Mouse (Mus musculus) hematopoietic stem cell, adult 5-6 weeks (primary cell): ENCODE measurements around the gene Dhtkd1. TPM values are rescaled to one million over a fixed set of nuclear protein-coding genes. Genes with fewer than 3 reads are reported as not detected.
"Not testable (repeated sequence)": the region's sequence is repeated elsewhere in the genome, so short reads cannot be mapped to it uniquely, and the experiment has no call there.

Source experiments
- ATAC-seq, 2 experiments: fragments of 125-278 bp in 1 of 2; replicated peaks in 1 of 2; 2 replicates each; pipeline ENCODE4 v1.8.0; 2016 to 2017; ENCODE audit warnings: inconsistent platforms in 2 of 2, mild to moderate bottlenecking in 2 of 2, moderate number of reproducible peaks in 2 of 2, low read depth in 1 of 2, moderate TSS enrichment in 1 of 2; ENCODE audit not compliant: low FRiP score in 2 of 2, poor library complexity in 2 of 2, severe bottlenecking in 2 of 2, insufficient read depth in 1 of 2, low TSS enrichment in 1 of 2
- total RNA-seq: library from RNA; stranded (forward); fragments of 172-1452, 232-1000 nt; gene quantifications from 2 replicates; pipeline ENCODE4 v1.2.3, GENCODE M21; 2017

Gene Dhtkd1
- 0.69 and 0.89 TPM in 2 replicates for total RNA-seq

DNA sequence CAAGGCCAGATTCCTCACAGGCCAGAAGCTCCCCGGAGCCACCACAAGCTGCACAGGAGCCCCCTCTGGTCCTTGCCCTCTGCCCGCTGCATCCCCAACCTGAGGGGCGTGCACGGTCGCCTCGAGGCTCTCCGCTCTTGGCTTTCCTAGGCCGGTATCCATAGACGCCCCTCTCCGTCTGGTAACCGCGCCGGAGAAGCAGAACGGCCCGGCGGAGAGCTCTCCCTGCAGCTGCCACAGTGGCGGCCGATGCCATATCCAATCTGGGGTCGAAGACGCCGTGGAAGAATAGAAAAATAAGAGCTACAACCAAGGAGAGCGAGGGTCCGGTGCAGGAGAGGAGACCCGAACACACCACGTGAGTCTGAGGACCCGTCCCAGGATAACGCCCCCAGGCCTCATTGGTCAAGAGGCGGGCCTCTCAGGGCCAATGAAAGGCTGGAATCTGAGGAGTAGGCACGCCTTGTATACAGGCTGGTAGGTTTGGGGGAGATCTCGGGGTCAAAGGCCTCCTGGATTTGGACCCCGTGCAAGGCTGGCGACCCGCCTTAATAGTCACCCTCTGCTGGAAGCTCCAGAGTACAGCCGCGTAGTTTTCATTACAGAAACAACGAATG is at the start of gene Dhtkd1:
Dhtkd1 (minus strand) TSS at position 377 of the 617 bp plus-strand sequence.
- peak; percentile 86 to 89 for ATAC-seq

DNA sequence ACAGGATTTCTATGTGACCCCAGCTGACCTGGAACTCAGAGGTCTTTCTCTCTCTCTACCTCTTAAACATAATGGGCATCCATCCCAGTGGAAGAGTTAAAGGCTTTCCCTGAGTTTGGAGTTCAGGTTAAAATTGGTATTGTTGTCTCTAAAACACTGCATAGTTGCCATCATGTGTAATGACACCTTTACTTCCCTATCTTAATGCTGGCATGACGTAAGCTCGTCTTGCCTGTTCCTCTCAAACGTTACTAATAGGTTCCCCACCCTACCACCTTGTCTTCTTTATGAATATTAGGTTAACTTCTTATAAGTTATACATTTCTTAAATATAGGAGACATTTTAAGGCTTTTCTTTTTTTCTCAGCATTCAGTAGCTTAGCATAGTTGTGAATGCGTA is 34.9 kb upstream of the Dhtkd1 start:
- no peak for ATAC-seq

DNA sequence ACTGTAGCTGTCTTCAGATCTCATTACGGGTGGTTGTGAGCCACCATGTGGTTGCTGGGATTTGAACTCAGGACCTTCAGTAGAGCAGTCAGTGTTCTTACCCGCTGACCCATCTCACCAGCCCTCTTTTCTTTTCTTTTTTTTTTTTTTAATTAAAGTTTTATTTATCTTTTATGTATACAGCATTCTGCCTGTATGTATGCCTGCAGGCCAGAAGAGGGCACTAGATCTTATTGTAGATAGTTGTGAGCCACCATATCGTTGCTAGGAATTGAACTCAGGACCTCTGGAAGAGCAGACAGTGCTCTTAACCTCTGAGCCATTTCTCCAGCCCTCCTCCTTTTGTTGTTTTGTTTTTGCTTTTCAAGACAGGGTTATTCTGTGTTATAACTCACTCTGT is 28.0 kb upstream of the Dhtkd1 start:
- not testable (repeated sequence) for ATAC-seq

DNA sequence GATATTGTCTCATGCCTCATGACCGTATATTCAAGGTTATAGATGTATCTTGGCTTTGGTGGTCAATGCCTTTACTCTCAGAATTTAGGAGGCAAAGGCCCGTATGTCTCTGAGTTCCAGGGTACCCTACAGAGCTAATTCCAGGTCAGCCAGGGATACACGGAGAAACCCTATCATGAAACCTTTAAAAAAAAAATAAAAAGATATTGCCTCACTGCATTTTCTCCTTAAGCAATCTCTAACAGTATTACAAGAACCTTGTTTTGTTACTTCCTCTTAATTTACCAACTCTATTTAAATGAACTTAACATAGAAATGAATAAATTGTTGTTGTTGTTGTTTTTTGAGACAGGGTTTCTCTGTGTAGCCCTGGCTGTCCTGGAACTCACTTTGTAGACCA is 23.4 kb upstream of the Dhtkd1 start:
- ATAC-seq, result no peak; a peak in 1 of 4 replicates

DNA sequence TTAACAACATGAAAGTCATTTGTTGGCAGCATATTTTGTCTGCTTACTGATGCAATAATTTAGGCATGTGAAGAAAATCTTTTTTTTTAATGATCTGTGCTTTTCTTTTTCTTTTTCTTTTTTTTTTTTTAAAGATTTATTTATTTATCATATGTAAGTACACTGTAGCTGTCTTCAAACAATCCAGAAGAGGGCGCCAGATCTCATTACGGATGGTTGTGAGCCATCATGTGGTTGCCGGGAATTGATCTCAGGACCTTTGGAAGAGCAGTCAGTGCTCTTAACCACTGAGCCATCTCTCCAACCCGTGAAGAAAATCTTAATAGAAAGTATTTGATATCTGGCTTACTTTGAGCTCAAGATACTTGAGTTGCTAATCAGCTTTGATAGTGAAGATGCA is 21.1 kb upstream of the Dhtkd1 start:
- not testable (repeated sequence) for ATAC-seq

DNA sequence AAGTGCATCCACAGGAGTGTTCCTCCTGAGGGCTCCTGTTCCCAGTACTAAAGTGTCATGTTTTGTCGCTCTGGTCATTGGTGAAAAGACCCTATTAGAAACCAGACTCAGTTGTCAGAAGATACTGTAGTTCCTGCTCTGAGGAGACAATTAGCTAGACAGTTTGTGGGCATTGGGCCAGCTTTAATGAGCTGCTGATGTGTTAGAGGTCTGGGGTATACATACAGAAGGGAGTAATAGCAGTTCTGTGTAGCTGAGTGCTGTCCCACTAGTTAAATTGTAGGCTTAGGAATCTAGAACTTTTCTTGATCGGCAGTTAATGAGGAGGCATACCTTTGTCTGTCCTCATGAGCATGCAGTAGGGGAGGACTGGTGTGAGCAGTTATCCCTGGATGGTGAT is 19.7 kb upstream of the Dhtkd1 start:
- no peak for ATAC-seq

DNA sequence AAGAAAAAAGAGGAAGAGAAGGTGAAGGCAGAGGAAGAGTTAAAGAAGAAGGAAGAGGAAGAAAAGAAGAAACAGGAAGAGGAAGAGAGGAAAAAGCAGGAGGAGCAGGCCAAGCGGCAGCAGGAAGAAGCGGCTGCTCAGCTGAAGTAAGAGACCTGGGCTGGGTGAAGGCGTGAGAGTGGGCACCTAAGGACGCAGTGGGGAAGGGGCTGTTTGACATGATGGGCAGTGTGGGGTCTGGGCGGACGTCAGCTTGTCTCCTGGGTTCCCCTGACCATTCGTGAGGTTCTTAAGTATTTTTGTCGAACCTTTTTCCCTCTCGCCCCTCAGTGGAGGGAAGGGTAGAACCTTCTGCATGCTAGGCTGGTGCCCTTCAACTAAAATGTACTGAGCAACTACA is 15.1 kb upstream of the Dhtkd1 start:
- no peak for ATAC-seq

DNA sequence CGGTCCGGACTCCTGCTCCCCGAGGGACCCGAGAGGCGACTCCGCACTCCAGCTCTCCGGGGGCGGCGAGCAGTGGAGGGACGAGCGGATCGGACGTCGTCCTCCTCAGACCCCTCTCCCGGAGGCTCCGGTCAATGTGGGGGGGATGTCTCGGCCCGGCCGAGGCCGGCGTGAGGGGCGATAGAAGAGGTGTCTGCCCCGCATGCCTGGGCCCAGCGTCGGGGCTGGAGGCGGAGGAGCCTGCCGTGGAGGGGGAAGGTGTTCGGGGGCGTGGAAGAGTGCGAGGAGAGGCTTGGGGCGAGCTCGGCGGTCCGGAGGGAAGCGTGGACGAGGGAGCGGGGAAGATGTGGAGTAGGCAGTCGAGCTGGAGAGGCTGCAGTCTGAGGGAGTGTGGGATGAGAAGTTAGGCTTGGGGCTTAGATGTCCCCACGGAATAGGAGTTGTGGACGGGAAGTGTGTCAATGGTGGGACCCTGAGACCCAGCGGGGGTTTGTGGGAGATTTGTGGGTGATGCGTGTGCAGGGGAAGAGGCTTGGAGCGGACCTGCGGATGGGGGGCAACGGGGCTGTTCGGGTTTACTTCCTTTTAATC is 9.1 kb upstream of the Dhtkd1 start:
- ATAC-seq, result peak; percentile 46 to 68; a peak in 3 of 4 replicates

DNA sequence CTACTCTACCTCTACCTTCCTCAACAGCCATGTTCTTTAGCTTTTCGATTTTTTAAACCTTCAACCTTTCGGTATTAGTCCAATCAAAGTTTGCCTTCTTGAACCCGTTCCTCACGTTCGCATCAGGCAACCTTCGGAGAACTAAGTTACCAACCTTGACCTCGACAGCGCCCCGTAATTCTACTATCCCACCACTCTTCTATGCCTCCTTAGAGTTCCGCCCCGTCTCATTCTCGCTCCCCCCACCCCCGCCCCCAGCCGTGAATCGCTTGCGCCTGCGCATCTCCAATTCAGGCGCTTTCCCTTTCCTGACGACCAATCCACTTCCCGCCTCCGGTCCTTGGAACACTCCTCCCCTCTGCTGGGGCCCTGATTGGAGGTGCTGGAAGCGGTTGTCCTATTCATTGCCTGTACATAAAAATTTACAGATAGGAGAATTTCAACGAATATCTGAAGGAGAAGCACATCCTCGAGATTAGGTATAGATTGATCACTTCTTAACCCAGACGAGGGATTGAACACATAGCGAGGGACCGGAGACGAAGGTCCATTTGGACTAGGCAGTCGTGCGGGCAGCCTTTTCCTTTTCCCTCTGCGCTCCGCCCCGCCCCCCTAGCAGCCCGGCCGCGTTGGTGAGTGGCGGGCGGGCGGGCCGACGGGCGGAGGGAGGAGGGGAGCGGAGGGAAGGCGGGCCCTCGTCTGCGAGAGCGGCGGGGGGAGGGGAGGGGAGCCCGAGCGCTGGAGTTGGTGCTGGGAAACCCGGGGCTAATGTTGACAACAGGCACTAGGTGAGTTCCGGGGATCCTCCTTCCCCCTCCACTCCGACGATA is 8.4 kb upstream of the Dhtkd1 start, which contains the start of gene Upf2:
Upf2 (plus strand) TSS at position 704 of the 830 bp plus-strand sequence.
- peak; percentile 91 to 94 for ATAC-seq

DNA sequence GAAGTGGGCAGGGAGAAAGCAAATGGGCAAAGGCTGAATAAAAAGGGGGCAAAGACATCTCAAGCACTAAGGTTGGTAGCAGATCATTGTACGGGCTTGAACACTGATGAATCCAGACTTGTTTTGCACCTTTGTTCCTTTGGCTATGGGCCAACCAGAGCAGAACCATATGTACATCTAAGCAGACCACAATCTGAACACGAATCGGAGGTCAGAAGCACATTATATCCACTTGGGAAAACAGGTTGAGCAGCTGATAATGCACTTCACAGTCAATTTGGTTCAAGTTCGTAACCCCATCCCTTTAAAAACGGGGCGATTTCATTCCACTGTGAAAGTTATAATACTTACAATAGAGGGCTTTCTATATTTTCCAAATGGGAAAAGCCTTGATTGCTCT is 7.7 kb upstream of the Dhtkd1 start:
- ATAC-seq, result no peak

DNA sequence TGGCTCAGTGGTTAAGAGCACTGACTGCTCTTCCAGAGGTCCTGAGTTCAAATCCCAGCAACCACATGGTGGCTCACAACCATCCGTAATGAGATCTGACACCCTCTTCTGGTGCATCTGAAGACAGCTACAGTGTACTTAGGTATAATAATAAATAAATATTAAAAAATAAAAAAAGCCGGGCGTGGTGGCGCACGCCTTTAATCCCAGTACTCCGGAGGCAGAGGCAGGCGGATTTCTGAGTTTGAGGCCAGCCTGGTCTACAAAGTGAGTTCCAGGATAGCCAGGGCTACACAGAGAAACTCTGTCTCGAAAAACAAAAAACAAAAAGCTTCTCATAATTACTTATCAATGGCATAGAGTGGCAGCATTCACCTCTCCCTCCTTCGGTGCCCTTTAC is 7.2 kb upstream of the Dhtkd1 start:
- ATAC-seq, result not testable (repeated sequence)

DNA sequence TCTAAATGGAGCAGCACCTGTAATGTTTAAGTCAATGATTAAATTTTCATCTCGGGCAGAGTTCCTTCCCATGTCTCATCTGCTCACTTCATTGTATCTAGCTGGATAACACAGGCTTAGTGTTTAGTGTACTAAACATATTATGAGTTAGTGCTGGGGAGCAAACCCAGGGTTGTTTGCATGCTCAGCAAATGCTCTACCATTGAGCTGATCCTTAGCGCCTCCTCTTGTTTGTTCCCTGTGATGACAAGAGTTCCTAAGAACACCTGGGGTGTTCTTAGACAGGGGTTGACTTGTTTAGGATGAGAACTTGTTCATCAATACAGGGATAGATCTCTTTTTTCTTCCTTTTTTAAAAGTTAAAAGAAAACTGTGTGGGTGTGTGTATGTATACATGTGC is 6.4 kb upstream of the Dhtkd1 start:
- no peak for ATAC-seq

DNA sequence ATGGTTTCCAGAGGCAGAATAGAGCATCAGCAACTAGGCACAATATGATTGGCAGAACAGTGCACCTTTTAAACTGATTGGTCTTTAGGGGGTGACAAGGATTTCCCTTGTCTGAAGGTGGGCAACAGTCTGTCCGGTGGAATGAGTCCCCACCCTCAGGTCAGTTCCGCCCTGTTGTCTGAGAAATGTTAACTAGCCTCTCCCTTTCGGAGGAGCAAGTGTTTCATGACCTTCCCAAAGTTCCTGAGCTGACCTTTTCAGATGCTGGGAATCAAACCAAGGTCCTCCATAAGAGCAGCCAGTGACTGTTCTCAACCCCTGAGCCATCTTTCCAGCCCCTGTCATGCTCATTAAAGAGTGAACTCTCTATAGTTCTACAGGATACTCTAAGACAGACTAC is 4.3 kb upstream of the Dhtkd1 start:
- no peak for ATAC-seq

DNA sequence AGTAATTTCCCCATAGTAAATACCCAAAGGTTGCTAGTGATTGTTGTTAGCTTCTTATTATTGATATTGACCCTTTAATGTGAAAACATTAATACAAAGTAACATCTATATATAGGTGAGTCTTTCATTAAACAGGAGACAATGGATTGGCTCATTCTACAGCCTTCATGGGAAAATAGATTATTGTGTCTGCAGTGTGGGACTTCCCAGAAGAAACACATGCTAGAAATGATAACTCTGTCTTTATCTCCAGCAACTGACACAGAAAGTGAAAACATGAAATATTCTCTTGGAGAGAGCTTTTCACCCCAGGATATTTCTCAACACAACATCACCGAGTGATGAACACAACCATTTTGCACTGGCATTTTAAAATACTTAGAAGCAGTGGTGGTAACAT is 3.0 kb upstream of the Dhtkd1 start:
- no peak for ATAC-seq

DNA sequence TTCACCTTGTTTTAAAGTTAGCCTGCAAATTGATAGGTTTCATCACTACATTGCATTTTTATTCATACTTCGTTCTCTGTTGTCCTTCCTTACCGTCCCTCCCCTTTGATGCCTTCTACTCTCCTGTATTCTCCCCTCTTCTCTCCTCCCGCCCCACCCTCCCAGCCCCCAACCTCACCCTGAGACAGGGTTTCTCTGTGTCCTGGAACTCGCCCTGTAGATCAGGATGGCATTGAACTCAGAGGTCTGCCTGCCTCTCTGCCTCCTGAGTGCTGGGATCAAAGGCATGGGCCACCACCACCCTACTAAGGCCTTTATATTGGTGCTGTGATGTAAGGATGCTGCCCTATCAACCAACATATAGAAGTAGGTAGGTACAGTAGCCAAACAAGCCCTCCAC is 479 bp upstream of the Dhtkd1 start:
- no peak for ATAC-seq

DNA sequence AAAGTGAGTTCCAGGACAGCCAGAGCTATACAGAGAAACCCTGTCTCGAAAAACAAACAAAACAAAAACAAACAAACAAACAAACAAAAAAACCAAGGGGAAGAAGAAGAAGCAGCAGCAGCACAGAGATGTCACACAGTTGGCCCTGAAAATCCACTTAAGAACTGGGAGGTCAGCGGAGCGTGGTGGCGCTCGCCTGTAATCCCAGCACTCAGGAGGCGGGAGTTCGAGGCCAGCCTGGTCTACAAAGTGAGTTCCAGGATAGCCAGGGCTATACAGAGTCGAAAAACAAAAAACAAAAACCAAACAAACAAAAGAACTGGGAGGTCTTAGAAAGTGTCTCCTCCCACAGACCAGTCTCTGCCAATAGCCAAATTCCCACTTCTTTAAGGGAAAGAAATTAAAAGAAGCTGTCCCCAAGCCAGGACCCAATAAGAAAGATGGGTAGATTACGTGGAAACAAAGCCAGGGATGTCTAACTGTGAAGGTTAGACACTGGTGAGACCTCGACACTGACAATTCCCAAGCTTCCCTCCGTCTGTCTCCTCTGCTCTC is 654 bp downstream of the Dhtkd1 start:
- ATAC-seq, result no peak

DNA sequence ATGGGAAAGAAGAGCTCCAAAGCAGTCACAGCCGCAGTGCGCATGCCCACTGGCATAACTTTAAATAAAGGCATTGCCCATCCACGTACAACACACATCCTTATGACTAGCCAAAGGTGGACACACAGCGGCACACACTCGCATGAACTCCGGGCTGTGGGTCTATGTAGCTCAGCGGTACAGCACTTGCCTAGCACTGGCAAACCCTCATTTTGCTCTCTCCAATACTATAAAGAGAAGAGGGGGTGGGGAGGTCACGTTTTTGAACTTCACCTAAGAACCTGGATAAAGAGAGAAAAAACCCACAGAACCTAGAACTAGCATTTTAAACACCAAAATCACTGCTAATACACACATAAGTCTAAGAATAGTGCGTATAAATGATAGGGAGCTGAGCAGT is 1.7 kb downstream of the Dhtkd1 start:
- no peak for ATAC-seq

DNA sequence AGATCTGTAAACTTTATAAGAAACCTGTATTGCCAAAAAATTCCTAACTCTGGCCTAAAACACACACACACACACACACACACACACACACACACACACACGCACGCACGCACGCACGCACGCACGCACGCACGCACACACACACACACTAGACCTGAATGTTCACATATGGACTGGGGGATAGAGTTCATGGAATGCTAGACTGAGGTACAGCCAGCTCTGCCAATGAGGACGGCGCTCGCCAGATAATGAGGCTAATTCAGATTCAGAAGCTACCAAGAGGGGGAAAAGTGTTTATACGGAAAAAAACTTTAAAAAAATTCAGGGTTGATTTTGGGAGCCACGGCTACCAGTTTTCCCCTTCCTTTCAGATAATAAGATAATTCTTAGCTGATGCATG is 2.7 kb downstream of the Dhtkd1 start:
- no peak for ATAC-seq
